Mouse (Mus musculus) pancreas, adult 10 weeks (tissue): ENCODE results near the gene Rarb. TPM values are rescaled to one million over a fixed set of nuclear protein-coding genes. Genes with fewer than 3 reads are reported as not detected.

Experiments used
- polyA plus RNA-seq: library from polyadenylated mRNA; stranded (reverse); fragments of 350-450 nt; fragmentation: Illumina TruSeq; extraction: RNeasy Lipid Tissue Mini Kit (QIAGEN cat#74804); gene quantifications from one replicate; pipeline ENCODE4 v1.2.3, GENCODE M21; 2015; ENCODE audit warnings: low read depth, low replicate concordance; ENCODE audit not compliant: insufficient read depth

Rarb gene
- 0.94 TPM for polyA plus RNA-seq

DNA sequence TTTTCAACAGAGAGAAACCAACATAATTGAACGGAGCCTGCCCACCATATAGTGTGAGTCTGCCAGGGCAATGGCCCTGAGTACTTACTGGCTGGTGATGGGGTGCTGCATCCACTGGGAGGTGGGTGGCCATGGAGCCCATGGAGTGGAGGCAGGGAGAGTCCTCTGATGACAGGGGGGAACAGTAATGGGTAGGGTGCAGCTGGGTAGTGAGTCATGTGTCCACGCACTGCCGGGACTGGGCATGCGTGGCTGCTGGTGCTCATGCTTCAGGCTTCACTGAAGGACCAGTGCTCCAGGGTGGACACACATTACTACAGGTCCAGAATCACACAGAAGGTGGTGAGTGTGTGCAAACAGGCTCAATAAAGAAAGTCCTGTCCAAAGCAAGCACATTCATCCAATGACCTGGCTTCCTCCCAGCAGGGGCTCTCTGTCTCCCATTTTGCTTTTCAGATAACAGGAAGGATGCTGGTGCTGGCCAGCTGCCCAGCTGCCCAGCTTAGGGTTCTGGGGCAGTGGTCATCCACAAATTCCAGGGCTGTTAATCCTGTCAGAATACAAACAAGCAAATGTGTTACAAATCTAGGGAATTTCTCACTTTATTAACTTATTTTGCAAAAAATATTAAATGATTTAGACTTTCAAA, at the start of gene Rarb:
Rarb (minus strand) TSS at position 555 of the 649 bp plus-strand sequence.

